Mouse (Mus musculus): ENCODE measurements around the gene Tmprss15.
A peak's percentile ranks its signal among the peaks of the same experiment; 100 is the strongest.

The Tmprss15 gene

GRCm38 (mm10) chr16:79090997-79091396 is at the start of gene Tmprss15:
TSS of gene Tmprss15 (minus strand) at chr16:79091097.
- DNase-seq (ENCODE audit: inconsistent age in 2 of 2, low spot score in 1 of 2): no peak

GRCm38 (mm10) chr16:79114879-79115278 is 24.0 kb upstream of the Tmprss15 start:
- DNase-seq (ENCODE audit: inconsistent age in 2 of 2, low spot score in 1 of 2): no peak

GRCm38 (mm10) chr16:79109516-79109915 is 18.6 kb upstream of the Tmprss15 start:
- DNase-seq (ENCODE audit: inconsistent age in 2 of 2, low spot score in 1 of 2): no peak

GRCm38 (mm10) chr16:79108969-79109368 is 18.1 kb upstream of the Tmprss15 start:
- DNase-seq (ENCODE audit: inconsistent age in 2 of 2, low spot score in 1 of 2): peak in 1 of 2 experiments; percentile 23

- no peak for DNase-seq (ENCODE audit: inconsistent age in 2 of 2, low spot score in 1 of 2)
Measured at GRCm38 (mm10) chr16:79100325-79100724, 9.4 kb upstream of the Tmprss15 start.

- DNase-seq (ENCODE audit: inconsistent age in 2 of 2, low spot score in 1 of 2): no peak
Measured at GRCm38 (mm10) chr16:79098321-79098720, 7.4 kb upstream of the Tmprss15 start.

- no peak for DNase-seq (ENCODE audit: inconsistent age in 2 of 2, low spot score in 1 of 2)
Measured at GRCm38 (mm10) chr16:79086550-79086949, 4.3 kb downstream of the Tmprss15 start.

- no peak for DNase-seq (ENCODE audit: inconsistent age in 2 of 2, low spot score in 1 of 2)
Measured at GRCm38 (mm10) chr16:79063848-79064247, 27.0 kb downstream of the Tmprss15 start.

- DNase-seq (ENCODE audit: inconsistent age in 2 of 2, low spot score in 1 of 2): peak; percentile 5 to 57
Measured at GRCm38 (mm10) chr16:79058775-79059558, 31.9 kb downstream of the Tmprss15 start.

GRCm38 (mm10) chr16:79032593-79032992 is 58.3 kb downstream of the Tmprss15 start:
- no peak for DNase-seq (ENCODE audit: inconsistent age in 2 of 2, low spot score in 1 of 2)

- DNase-seq (ENCODE audit: inconsistent age in 2 of 2, low spot score in 1 of 2): no peak
Measured at GRCm38 (mm10) chr16:79002812-79003211, 88.1 kb downstream of the Tmprss15 start.

GRCm38 (mm10) chr16:79001679-79002078 is 89.2 kb downstream of the Tmprss15 start:
- no peak for DNase-seq (ENCODE audit: inconsistent age in 2 of 2, low spot score in 1 of 2)

GRCm38 (mm10) chr16:78976384-78976783 is 114.5 kb downstream of the Tmprss15 start:
- DNase-seq (ENCODE audit: inconsistent age in 2 of 2, low spot score in 1 of 2): peak in 1 of 2 experiments; percentile 7

- DNase-seq (ENCODE audit: inconsistent age in 2 of 2, low spot score in 1 of 2): peak in 1 of 2 experiments; percentile 9
Measured at GRCm38 (mm10) chr16:78974099-78974498, 116.8 kb downstream of the Tmprss15 start.

- peak in 1 of 2 experiments; percentile 49 for DNase-seq (ENCODE audit: inconsistent age in 2 of 2, low spot score in 1 of 2)
Measured at GRCm38 (mm10) chr16:78969091-78969731, 121.7 kb downstream of the Tmprss15 start.

GRCm38 (mm10) chr16:78957434-78957833 is 133.5 kb downstream of the Tmprss15 start:
- DNase-seq (ENCODE audit: inconsistent age in 2 of 2, low spot score in 1 of 2): no peak

GRCm38 (mm10) chr16:78950359-78950758 is 140.5 kb downstream of the Tmprss15 start:
- DNase-seq (ENCODE audit: inconsistent age in 2 of 2, low spot score in 1 of 2): peak in 1 of 2 experiments; percentile 18

- DNase-seq (ENCODE audit: inconsistent age in 2 of 2, low spot score in 1 of 2): no peak
Measured at GRCm38 (mm10) chr16:78937755-78938154, 153.1 kb downstream of the Tmprss15 start.

GRCm38 (mm10) chr16:78934298-78934697 is 156.6 kb downstream of the Tmprss15 start:
- DNase-seq (ENCODE audit: inconsistent age in 2 of 2, low spot score in 1 of 2): no peak

- DNase-seq (ENCODE audit: inconsistent age in 2 of 2, low spot score in 1 of 2): no peak
Measured at GRCm38 (mm10) chr16:78931287-78932025, 159.4 kb downstream of the Tmprss15 start.

Data from adrenal gland, adult (tissue).